Mouse (Mus musculus) small intestine, adult 2 months (tissue): Measurements from ENCODE around the gene Col5a3.

ENCODE experiments used
- CTCF ChIP-seq: fragments of 200-500 bp; IDR thresholded peaks from 2 replicates; pipeline ENCODE4 v1.5.1; 2012; ENCODE audit warnings: low read depth, mild to moderate bottlenecking, control low read depth, inconsistent platforms, low read length, moderate library complexity, mixed read lengths; ENCODE audit not compliant: insufficient replicate concordance, insufficient read length; ENCODE audit errors: extremely low read depth
- POLR2A ChIP-seq: fragments of 200-500 bp; IDR thresholded peaks from 2 replicates; pipeline ENCODE4 v1.6.1; 2012; ENCODE audit warnings: low read depth, mild to moderate bottlenecking, control low read depth, inconsistent platforms, low read length, moderate library complexity

- no peak for TF ChIP-seq POLR2A
- TF ChIP-seq CTCF = no peak
These were observed 60.5 kb downstream of the Col5a3 start for GRCm38 (mm10) chr9:20754335-20754734.
